Mouse (Mus musculus): ENCODE measurements around the gene Dbx1. TPM values are rescaled to one million over a fixed set of nuclear protein-coding genes. Genes with fewer than 3 reads are reported as not detected.

The Dbx1 gene
- polyA plus RNA-seq, 1 experiment from 2014 or later: 0.06 TPM

GRCm38 (mm10) chr7:49638941-49639776, 2.5 kb upstream of the Dbx1 start:
- no peak for DNase-seq (ENCODE audit: low spot score)
- Histone ChIP-seq H3K4me3 (peak overlapping the region; percentile 41), H3K9me3 (no peaks in the 10 kb centered on the region), H3K36me3 (no peaks in the 10 kb centered on the region), H3K27ac (no peak overlapping the region), H3K27me3 (ENCODE audit: insufficient read depth, poor library complexity, severe bottlenecking) (peaks cover 91% of the 10 kb centered on the region), H3K4me1 (peaks cover 10% of the 10 kb centered on the region; the same call in 1 of the 2 replicates)
- WGBS: 2% methylated on average over 35 of the region's 35 CpGs

GRCm38 (mm10) chr7:49637851-49638663, 1.4 kb upstream of the Dbx1 start:
- under 1% methylated on average over 21 of the region's 21 CpGs for WGBS
- Histone ChIP-seq H3K36me3 (no peaks in the 10 kb centered on the region), H3K27me3 (ENCODE audit: insufficient read depth, poor library complexity, severe bottlenecking) (peaks cover 98% of the 10 kb centered on the region), H3K27ac (no peak overlapping the region), H3K9me3 (no peaks in the 10 kb centered on the region), H3K4me1 (peaks cover 17% of the 10 kb centered on the region), H3K4me3 (no peak overlapping the region)
- no peak for DNase-seq (ENCODE audit: low spot score)

GRCm38 (mm10) chr7:49637281-49637680, 632 bp upstream of the Dbx1 start:
- Histone ChIP-seq H3K9me3 (no peaks in the 10 kb centered on the region), H3K27me3 (ENCODE audit: insufficient read depth, poor library complexity, severe bottlenecking) (peaks cover 98% of the 10 kb centered on the region), H3K4me1 (peaks cover 21% of the 10 kb centered on the region), H3K27ac (no peak overlapping the region), H3K36me3 (no peaks in the 10 kb centered on the region), H3K4me3 (no peak overlapping the region)
- no peak for DNase-seq (ENCODE audit: low spot score)
- WGBS: 4% methylated on average over 9 of the region's 9 CpGs

- no peak overlapping the region for H3K4me3 ChIP-seq
- no peaks in the 10 kb centered on the region for H3K36me3 ChIP-seq
- peaks cover 23% of the 10 kb centered on the region for H3K4me1 ChIP-seq
- peaks cover 98% of the 10 kb centered on the region for H3K27me3 ChIP-seq (ENCODE audit: insufficient read depth, poor library complexity, severe bottlenecking)
- no peak overlapping the region for H3K27ac ChIP-seq
- no peaks in the 10 kb centered on the region for H3K9me3 ChIP-seq
- WGBS: 1% methylated on average over 22 of the region's 22 CpGs
- no peak for DNase-seq (ENCODE audit: low spot score)
Measured at GRCm38 (mm10) chr7:49635971-49636370, 678 bp downstream of the Dbx1 start.

GRCm38 (mm10) chr7:49635074-49635621, 1.5 kb downstream of the Dbx1 start:
- Histone ChIP-seq H3K27ac (no peak overlapping the region), H3K27me3 (ENCODE audit: insufficient read depth, poor library complexity, severe bottlenecking) (peaks cover 98% of the 10 kb centered on the region), H3K4me3 (0 out of 2 replicates have a peak overlapping the region, but pooled peaks have one; percentile 12), H3K9me3 (no peaks in the 10 kb centered on the region), H3K36me3 (no peaks in the 10 kb centered on the region), H3K4me1 (peaks cover 23% of the 10 kb centered on the region)
- 1% methylated on average over 35 of the region's 35 CpGs for WGBS
- no peak for DNase-seq (ENCODE audit: low spot score)

DNA sequence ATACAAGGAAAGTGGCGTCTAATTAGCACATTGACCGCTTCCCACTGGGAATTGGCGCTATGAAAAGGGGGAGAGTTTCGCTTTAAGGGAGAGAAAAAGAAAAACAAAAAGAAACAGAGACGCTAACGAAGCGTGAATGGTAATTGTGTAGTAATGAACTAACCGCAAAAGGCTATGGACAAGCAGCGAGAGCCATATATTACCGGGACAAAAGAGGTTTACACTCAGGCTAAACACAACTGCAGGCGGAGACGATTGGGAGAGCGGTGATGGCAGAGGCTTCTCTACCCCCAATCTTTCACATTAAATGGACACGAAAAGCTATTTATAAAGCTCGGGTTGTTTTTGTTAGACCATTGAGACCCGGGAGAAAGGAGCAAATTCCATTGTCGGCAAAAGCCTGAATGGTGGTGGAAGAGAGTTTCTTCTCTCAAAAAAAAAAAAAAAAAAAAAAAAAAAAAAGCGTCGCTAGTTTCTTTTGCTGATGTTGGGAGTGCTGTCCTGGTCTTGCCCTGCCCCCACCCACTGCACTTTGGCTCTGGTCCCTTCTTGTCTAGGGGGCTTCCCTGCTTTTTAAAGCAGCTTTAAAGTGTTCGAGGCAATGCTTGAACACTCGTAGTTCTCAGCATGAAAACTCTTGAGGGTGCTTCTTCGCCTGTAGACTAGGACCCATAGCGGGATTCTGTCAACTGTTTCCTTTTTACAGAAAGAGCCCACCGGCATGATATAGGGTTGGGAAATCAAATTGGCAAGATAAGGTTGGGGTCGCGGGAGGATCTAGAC, 2.2 kb downstream of the Dbx1 start:
- under 1% methylated on average over 26 of the region's 26 CpGs for WGBS
- Histone ChIP-seq H3K4me1 (peaks cover 23% of the 10 kb centered on the region), H3K36me3 (no peaks in the 10 kb centered on the region), H3K27ac (no peak overlapping the region), H3K4me3 (peak overlapping the region; percentile 50), H3K9me3 (no peaks in the 10 kb centered on the region), H3K27me3 (ENCODE audit: insufficient read depth, poor library complexity, severe bottlenecking) (peaks cover 97% of the 10 kb centered on the region)
- no peak for DNase-seq (ENCODE audit: low spot score)

DNA sequence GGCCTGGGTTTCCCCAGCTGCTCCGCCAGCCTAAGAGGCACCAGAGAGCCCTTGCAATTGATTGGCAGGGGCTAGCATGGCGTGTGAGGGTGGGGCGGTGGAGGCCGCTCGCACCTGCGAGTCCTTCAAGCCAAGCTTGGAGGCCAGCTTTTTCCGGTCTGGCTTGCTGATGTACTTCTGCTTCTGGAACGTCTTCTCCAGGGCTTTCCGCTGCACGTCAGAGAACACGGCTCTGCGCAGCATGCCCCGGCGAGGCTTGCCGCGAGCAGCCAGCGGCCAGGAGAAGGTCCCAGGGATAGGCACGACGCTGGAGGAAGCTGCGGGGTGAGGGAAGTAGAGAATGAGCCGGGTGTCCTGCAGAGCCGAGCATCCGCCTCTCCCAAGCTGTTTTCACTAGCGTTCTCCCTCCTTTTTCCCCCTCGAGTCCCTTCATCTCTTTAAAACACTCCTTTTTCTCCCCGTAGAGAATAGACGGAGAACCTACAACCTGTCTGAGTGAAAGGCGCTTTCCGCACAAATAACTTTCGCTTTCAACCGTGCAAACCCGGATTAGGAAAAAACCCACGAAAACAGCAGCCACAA, 3.2 kb downstream of the Dbx1 start:
- under 1% methylated on average over 33 of the region's 33 CpGs for WGBS
- DNase-seq (ENCODE audit: low spot score): no peak

GRCm38 (mm10) chr7:49632391-49632790, 4.3 kb downstream of the Dbx1 start:
- WGBS: 5% methylated on average over 24 of the region's 24 CpGs

More for the DNA sequence above, 3.2 kb downstream of the Dbx1 start:
- Histone ChIP-seq H3K4me1 (peaks cover 19% of the 10 kb centered on the region), H3K36me3 (no peaks in the 10 kb centered on the region), H3K27me3 (ENCODE audit: insufficient read depth, poor library complexity, severe bottlenecking) (peaks cover 96% of the 10 kb centered on the region), H3K9me3 (no peaks in the 10 kb centered on the region), H3K27ac (no peak overlapping the region), H3K4me3 (peak overlapping the region; percentile 50)

DNA sequence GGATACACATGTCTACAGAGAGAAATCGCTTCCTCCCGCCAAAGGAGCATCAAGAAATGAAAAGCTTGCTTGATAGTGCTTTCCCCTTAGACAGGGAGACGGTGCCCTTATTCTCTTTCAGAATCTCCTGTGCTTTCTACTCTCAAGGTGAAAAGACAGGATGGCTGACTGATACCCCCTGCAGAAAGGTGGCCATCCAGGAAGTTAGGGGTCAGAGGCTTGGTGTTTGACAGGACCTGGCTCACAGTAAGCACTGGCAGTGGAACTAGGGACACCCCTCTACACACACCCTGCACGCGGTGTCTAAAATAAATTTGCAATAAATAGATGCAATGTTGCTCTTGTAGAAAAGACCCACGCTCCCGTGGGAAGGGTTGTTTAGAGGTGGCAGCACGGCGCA, 4.8 kb downstream of the Dbx1 start:
- 16% methylated on average over 9 of the region's 9 CpGs for WGBS
- peaks cover 98% of the 10 kb centered on the region for H3K27me3 ChIP-seq (ENCODE audit: insufficient read depth, poor library complexity, severe bottlenecking)
- H3K36me3 ChIP-seq: no peaks in the 10 kb centered on the region
- H3K9me3 ChIP-seq: no peaks in the 10 kb centered on the region
- H3K27ac ChIP-seq: no peak overlapping the region
- no peak for DNase-seq (ENCODE audit: low spot score)
- peaks cover 19% of the 10 kb centered on the region for H3K4me1 ChIP-seq
- 0 out of 2 replicates have a peak overlapping the region, but pooled peaks have one; percentile 29 for H3K4me3 ChIP-seq

More at GRCm38 (mm10) chr7:49632391-49632790, 4.3 kb downstream of the Dbx1 start:
- Histone ChIP-seq H3K27me3 (ENCODE audit: insufficient read depth, poor library complexity, severe bottlenecking) (peaks cover 98% of the 10 kb centered on the region), H3K4me3 (peak overlapping the region; percentile 29; the same call in 1 of the 2 replicates), H3K36me3 (no peaks in the 10 kb centered on the region), H3K9me3 (no peaks in the 10 kb centered on the region), H3K27ac (no peak overlapping the region), H3K4me1 (peaks cover 19% of the 10 kb centered on the region)
- no peak for DNase-seq (ENCODE audit: low spot score)

DNA sequence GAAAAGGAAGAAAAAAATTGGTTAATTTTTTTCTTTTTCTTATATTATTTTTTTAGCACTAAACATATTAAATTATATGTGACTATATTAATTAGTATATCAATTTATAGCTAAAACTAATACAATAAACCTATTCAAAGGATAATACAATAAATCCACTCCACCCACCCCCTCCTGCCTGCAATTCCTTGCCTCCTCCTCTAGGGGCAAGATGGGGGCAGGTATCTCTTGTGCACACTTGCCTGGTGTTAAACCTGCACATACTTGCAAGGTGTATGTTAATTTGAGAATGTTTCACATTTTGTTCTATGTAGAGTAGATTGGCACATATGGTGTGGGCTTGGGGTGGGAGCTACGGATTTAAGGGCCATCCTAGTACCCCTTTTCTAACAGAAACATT, 16.5 kb downstream of the Dbx1 start:
- Histone ChIP-seq H3K27ac (no peak overlapping the region), H3K4me1 (no peaks in the 10 kb centered on the region), H3K36me3 (no peaks in the 10 kb centered on the region), H3K27me3 (ENCODE audit: insufficient read depth, poor library complexity, severe bottlenecking) (peaks cover 53% of the 10 kb centered on the region), H3K4me3 (no peak overlapping the region), H3K9me3 (no peaks in the 10 kb centered on the region)
- 81% methylated on average over 1 of the region's 1 CpGs for WGBS
- no peak for DNase-seq (ENCODE audit: low spot score)

GRCm38 (mm10) chr7:49617087-49617486, 19.6 kb downstream of the Dbx1 start:
- H3K27ac ChIP-seq: no peak overlapping the region
- WGBS: 74% methylated on average over 4 of the region's 4 CpGs
- H3K4me1 ChIP-seq: no peaks in the 10 kb centered on the region
- H3K27me3 ChIP-seq (ENCODE audit: insufficient read depth, poor library complexity, severe bottlenecking): peaks cover 36% of the 10 kb centered on the region
- no peak overlapping the region for H3K4me3 ChIP-seq
- H3K9me3 ChIP-seq: no peaks in the 10 kb centered on the region
- no peak for DNase-seq (ENCODE audit: low spot score)
- no peaks in the 10 kb centered on the region for H3K36me3 ChIP-seq

DNA sequence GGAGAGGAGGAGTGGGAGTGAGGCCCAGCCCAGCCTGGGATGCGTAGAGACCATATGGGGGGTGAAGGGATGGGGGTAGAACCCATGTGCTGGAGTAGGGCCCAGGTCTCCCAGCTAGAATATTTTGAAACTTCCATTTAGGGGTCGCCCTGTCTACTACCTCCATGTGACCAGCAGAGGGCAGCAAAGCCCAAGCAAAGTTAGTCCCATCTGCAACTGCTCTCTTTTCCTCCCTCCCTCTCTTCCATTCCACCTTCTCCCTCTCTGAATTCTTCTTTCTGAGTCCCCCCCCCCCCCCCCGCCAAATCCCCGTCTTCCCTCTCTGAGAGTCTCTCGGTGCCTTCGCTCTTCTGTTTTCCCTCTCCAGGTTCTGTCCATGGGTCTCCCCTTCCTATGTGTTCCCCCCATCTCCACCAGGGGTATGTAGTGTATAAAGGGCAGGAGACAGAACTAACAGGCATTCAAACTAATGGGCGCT, 20.4 kb downstream of the Dbx1 start:
- WGBS: 2% methylated on average over 5 of the region's 7 CpGs
- H3K36me3 ChIP-seq: no peaks in the 10 kb centered on the region
- peaks cover 31% of the 10 kb centered on the region for H3K27me3 ChIP-seq (ENCODE audit: insufficient read depth, poor library complexity, severe bottlenecking)
- no peaks in the 10 kb centered on the region for H3K4me1 ChIP-seq
- H3K4me3 ChIP-seq: peak overlapping the region; percentile 23; the same call in 1 of the 2 replicates
- H3K9me3 ChIP-seq: no peaks in the 10 kb centered on the region
- no peak overlapping the region for H3K27ac ChIP-seq
- DNase-seq (ENCODE audit: low spot score): no peak

All from heart, embryonic 10.5 days (tissue).